In genomic region chr12:80917764-80918163, GRCm38 (mm10) we compare ENCODE assay signal across 8 mouse cellular contexts. TPM values are rescaled to one million over a fixed set of nuclear protein-coding genes. Genes with fewer than 3 reads are reported as not detected.
DNase-seq lines count a peak whose midpoint lies in the region; ATAC-seq lines count a peak whose summit lies in the region.

No protein-coding gene starts in this region.

- H3K9me3 ChIP-seq in liver, embryonic 12.5 days (replicated peaks), result no peaks in the 10 kb centered on the region
- H3K9me3 ChIP-seq in midbrain, embryonic 13.5 days, result no peaks in the 10 kb centered on the region

- H3K4me2 ChIP-seq in liver, embryonic 12.5 days, result no peak overlapping the region
- no peak overlapping the region for H3K4me2 ChIP-seq in midbrain, embryonic 13.5 days (replicated peaks)

- ATAC-seq in liver, embryonic 12.5 days, result no peak
- ATAC-seq in midbrain, embryonic 13.5 days, result no peak

- H3K27me3 ChIP-seq in liver, embryonic 12.5 days (replicated peaks), result peaks cover 27% of the 10 kb centered on the region
- no peaks in the 10 kb centered on the region for H3K27me3 ChIP-seq in midbrain, embryonic 13.5 days

- H3K4me1 ChIP-seq in liver, embryonic 12.5 days, result peaks cover 5% of the 10 kb centered on the region
- H3K4me1 ChIP-seq in midbrain, embryonic 13.5 days (replicated peaks), result 0 out of 2 replicates have a peak, but pooled peaks cover under 1% of the 10 kb centered on the region

- H3K27ac ChIP-seq in liver, embryonic 12.5 days, result no peak overlapping the region
- no peak overlapping the region for H3K27ac ChIP-seq in midbrain, embryonic 13.5 days

- H3K4me3 ChIP-seq in liver, embryonic 12.5 days, result no peak overlapping the region
- H3K4me3 ChIP-seq in midbrain, embryonic 13.5 days (replicated peaks), result no peak overlapping the region

- H3K9ac ChIP-seq in liver, embryonic 12.5 days, result no peak overlapping the region
- no peak overlapping the region for H3K9ac ChIP-seq in midbrain, embryonic 13.5 days (replicated peaks)

- H3K36me3 ChIP-seq in liver, embryonic 12.5 days, result no peaks in the 10 kb centered on the region
- H3K36me3 ChIP-seq in midbrain, embryonic 13.5 days, result no peaks in the 10 kb centered on the region

- WGBS in liver, embryonic 12.5 days (ENCODE audit: insufficient replicate concordance), result 41% methylated on average over 7 of the region's 7 CpGs
- 57% methylated on average over 7 of the region's 7 CpGs for WGBS in midbrain, embryonic 13.5 days

- DNase-seq in liver (peak; percentile 71), ZHBTc4 (ENCODE audit: low read depth, low spot score) (peak; percentile 77)
- DNase-seq in induced T-regulatory cell, adult 2 months (ENCODE audit: low read depth), result peak; percentile 68
- DNase-seq in spleen, postnatal 4 days (ENCODE audit: low spot score in 2 of 2), result peak; percentile 52 to 82
- DNase-seq in urinary bladder, adult 2 months (ENCODE audit: low spot score), result no peak
- no peak for DNase-seq in cerebellum, adult 8-10 months

RNA-seq across cellular contexts. Expression of gene Srsf5, which starts 27.5 kb away (rescaled TPM):
- polyA plus RNA-seq in liver, embryonic 12.5 days (2016; fragmentation: Nextera tagmentation; extraction: Ambion mirVana), result 357 and 402 TPM in 2 replicates
- polyA plus RNA-seq in urinary bladder, adult 2 months (2012; rRNA removed), result 768 and 950 TPM in 2 replicates
- 506 and 554 TPM in 2 replicates for polyA plus RNA-seq in midbrain, embryonic 13.5 days (2015; fragmentation: Nextera tagmentation; extraction: Ambion mirVana)

RNA-seq across cellular contexts. Expression of gene Slc10a1, which starts 50.7 kb away (rescaled TPM):
- 0.57 and 0.60 TPM in 2 replicates for polyA plus RNA-seq in liver, embryonic 12.5 days (2016; fragmentation: Nextera tagmentation; extraction: Ambion mirVana)
- polyA plus RNA-seq in urinary bladder, adult 2 months (2012; rRNA removed), result not detected in 2 replicates
- 0.62 and 0.79 TPM in 2 replicates for polyA plus RNA-seq in midbrain, embryonic 13.5 days (2015; fragmentation: Nextera tagmentation; extraction: Ambion mirVana)

Comparison
In these comparisons a context has a peak if more than half of its experiments do, and no peak if none do; other contexts are left out.
1. DNase-seq: peak in liver (single experiment), ZHBTc4 (single experiment), induced T-regulatory cell, adult 2 months (single experiment) and spleen, postnatal 4 days (2 of 2); none in urinary bladder, adult 2 months (single experiment) and cerebellum, adult 8-10 months (single experiment).